Mouse (Mus musculus) midbrain, embryonic 12.5 days (tissue): ENCODE measurements around the gene Pofut1. TPM values are rescaled to one million over a fixed set of nuclear protein-coding genes. Genes with fewer than 3 reads are reported as not detected.
"Not testable (repeated sequence)": the region's sequence is repeated elsewhere in the genome, so short reads cannot be mapped to it uniquely, and the experiment has no call there.

Source experiments
- ATAC-seq: fragments of 200-750 bp; cut with Nextera tagmentation; 2 replicates; pipeline ENCODE4 v1.8.0; 2017; ENCODE audit warnings: low read depth, moderate TSS enrichment, moderate library complexity; ENCODE audit not compliant: low FRiP score
- H3K27ac ChIP-seq: fragments of 300-500 bp; sonication (generic); replicated peaks from 2 replicates; pipeline ENCODE4 v1.5.1; 2016; ENCODE audit warnings: mild to moderate bottlenecking
- H3K27me3 ChIP-seq: fragments of 300-500 bp; sonication (generic); 2 replicates; pipeline ENCODE4 v1.6.1; 2016; ENCODE audit warnings: mild to moderate bottlenecking
- H3K36me3 ChIP-seq: fragments of 300-500 bp; sonication (generic); 2 replicates; pipeline ENCODE4 v1.6.1; 2016
- H3K4me1 ChIP-seq: fragments of 300-500 bp; sonication (generic); 2 replicates; pipeline ENCODE4 v1.6.1; 2016
- H3K4me2 ChIP-seq: fragments of 300-500 bp; sonication (generic); replicated peaks from 2 replicates; pipeline ENCODE4 v1.6.1; 2016; ENCODE audit warnings: mild to moderate bottlenecking, moderate library complexity
- H3K4me3 ChIP-seq: fragments of 300-500 bp; sonication (generic); 2 replicates; pipeline ENCODE4 v1.5.1; 2016; ENCODE audit warnings: mild to moderate bottlenecking
- H3K9ac ChIP-seq: fragments of 300-500 bp; sonication (generic); replicated peaks from 2 replicates; pipeline ENCODE4 v1.6.1; 2016; ENCODE audit warnings: mild to moderate bottlenecking, moderate library complexity
- H3K9me3 ChIP-seq: fragments of 300-500 bp; sonication (generic); 2 replicates; pipeline ENCODE4 v1.6.1; 2016; ENCODE audit warnings: mild to moderate bottlenecking
- WGBS: fragments of 180-500 bp; shearing (Covaris S2); methylation state at CpG from one replicate; pipeline ENCODE4 v1.1.7; 2016; 5-methylcytosine and 5-hydroxymethylcytosine counted together
- polyA plus RNA-seq: library from polyadenylated mRNA; unstranded; fragments of >200 nt; fragmentation: Nextera tagmentation; extraction: Ambion mirVana; gene quantifications from 2 replicates; pipeline ENCODE4 v1.2.1, GENCODE M21; 2016

Gene Pofut1
- polyA plus RNA-seq, 1 experiment from 2014 or later, result 6.2 TPM

DNA sequence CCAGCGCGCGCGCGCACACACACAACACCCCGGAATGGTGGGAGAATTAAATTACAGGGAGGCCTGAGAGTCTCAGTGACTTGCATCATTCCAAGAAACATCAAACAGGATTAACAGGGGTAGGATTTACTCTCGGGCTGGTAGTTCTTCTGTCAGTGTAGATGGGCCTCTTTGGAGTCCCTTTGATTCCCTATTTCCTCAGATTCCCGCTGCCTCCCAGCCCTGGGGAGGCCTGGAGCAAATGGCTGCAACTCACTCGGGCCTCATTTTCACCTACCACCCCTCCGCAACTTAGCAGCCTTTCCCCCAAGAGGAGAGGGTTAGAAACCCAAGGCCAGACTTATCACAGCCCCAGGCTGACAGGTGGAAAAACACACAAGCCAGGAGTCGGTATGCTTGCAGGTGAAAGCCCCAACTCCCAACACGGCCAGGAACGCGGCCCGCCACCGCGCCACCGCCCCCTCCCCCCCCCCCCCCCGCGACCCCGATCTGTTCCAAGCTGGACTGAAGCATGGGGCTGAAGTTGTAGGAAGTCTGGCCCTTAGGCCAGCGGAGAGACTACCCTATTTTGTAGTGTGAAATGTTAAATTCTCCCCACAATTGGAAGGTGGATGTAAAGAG, 1.4 kb upstream of the Pofut1 start:
- Histone ChIP-seq H3K4me3 (peak overlapping the region; percentile 99), H3K36me3 (peaks cover 12% of the 10 kb centered on the region), H3K4me1 (peaks cover 37% of the 10 kb centered on the region), H3K9ac (peak overlapping the region; percentile 99), H3K9me3 (no peaks in the 10 kb centered on the region), H3K27me3 (no peaks in the 10 kb centered on the region), H3K27ac (peak overlapping the region; percentile 89), H3K4me2 (peak overlapping the region; percentile 98)
- under 1% methylated on average over 22 of the region's 22 CpGs for WGBS
- ATAC-seq, result no peak

- no peak; the same call in 1 of the 2 replicates for ATAC-seq
- 1% methylated on average over 17 of the region's 33 CpGs for WGBS
- Histone ChIP-seq H3K27ac (peak overlapping the region; percentile 89), H3K9me3 (no peaks in the 10 kb centered on the region), H3K36me3 (peaks cover 7% of the 10 kb centered on the region), H3K4me1 (peaks cover 37% of the 10 kb centered on the region), H3K4me3 (peak overlapping the region; percentile 99), H3K4me2 (peak overlapping the region; percentile 98), H3K27me3 (no peaks in the 10 kb centered on the region), H3K9ac (peak overlapping the region; percentile 99)
Observed at GRCm38 (mm10) chr2:153240701-153241235, 565 bp upstream of the Pofut1 start.

DNA sequence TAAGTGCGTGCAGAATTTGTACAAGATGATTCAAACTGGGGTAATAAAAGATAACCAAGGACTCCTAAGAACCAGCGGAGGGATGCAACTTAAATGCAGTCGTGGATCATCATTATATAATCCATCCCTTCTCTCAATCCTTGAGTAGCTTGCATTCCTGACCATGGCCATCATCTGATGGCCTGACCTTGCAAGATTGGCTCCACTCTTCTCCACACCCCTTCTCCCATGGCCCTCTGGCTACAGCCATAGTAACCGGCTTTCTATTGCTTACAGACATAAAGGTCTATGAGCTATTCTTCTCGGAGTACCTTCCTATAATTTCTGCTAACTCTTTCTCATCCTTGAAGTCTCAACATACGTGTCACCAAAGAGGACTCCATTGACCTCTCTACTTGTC, 823 bp downstream of the Pofut1 start:
- Histone ChIP-seq H3K4me2 (peak overlapping the region; percentile 98), H3K27me3 (no peaks in the 10 kb centered on the region), H3K27ac (no peak overlapping the region), H3K9me3 (no peaks in the 10 kb centered on the region), H3K4me3 (peak overlapping the region; percentile 99), H3K36me3 (peaks cover 3% of the 10 kb centered on the region; the same call in 1 of the 2 replicates), H3K4me1 (peaks cover 37% of the 10 kb centered on the region), H3K9ac (peak overlapping the region; percentile 99)
- 68% methylated on average over 6 of the region's 6 CpGs for WGBS
- no peak for ATAC-seq

DNA sequence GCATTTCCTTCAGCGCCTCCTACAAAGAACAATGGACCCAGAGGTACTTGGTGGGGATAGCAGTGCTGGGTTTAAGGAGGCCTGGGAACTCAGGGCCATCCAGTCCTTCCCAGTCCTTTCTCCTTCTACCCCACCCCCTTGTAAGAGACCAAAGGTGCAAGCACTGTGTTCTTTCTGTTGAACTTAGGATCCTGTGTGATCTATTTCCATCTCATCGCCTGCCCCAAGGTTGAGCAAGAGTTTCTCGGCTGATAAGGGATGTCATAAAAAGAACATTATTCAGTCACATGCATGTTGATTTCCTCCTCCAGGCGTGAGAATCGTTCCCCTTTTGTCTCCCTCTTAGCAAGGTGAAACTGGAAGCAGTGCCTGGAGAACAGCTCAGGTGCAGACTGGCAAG, 8.4 kb downstream of the Pofut1 start:
- peaks cover 54% of the 10 kb centered on the region for H3K36me3 ChIP-seq
- no peaks in the 10 kb centered on the region for H3K4me1 ChIP-seq

DNA sequence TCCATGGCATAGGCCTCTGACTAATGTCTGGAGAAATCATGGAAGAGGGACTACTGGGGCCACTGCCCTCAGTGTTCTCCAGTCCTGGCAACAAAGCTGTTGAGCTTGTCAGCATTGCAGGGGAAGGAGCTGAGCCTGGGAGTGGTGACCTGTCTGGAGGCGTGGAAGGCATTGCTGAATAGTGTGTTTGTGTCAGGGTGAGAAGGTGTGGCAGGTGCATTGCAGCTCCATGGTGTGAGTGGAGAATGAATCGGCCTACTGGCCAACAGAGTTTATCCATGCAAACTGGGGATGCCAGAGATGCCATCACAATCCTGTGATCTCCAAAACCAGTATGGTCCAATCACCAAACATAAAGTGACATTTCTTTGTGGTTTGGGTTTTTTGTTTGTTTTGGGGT, 15.3 kb downstream of the Pofut1 start:
- Histone ChIP-seq H3K4me2 (no peak overlapping the region), H3K4me1 (no peaks in the 10 kb centered on the region), H3K27ac (no peak overlapping the region), H3K9ac (no peak overlapping the region), H3K27me3 (no peaks in the 10 kb centered on the region), H3K4me3 (no peak overlapping the region), H3K9me3 (no peaks in the 10 kb centered on the region), H3K36me3 (peaks cover 37% of the 10 kb centered on the region)
- no peak for ATAC-seq
- WGBS, result 80% methylated on average over 2 of the region's 2 CpGs

More for the DNA sequence above, 8.4 kb downstream of the Pofut1 start:
- WGBS, result 91% methylated on average over 5 of the region's 5 CpGs
- Histone ChIP-seq H3K9me3 (no peaks in the 10 kb centered on the region), H3K9ac (no peak overlapping the region), H3K27me3 (no peaks in the 10 kb centered on the region), H3K27ac (no peak overlapping the region), H3K4me3 (no peak overlapping the region), H3K4me2 (no peak overlapping the region)
- ATAC-seq, result no peak

DNA sequence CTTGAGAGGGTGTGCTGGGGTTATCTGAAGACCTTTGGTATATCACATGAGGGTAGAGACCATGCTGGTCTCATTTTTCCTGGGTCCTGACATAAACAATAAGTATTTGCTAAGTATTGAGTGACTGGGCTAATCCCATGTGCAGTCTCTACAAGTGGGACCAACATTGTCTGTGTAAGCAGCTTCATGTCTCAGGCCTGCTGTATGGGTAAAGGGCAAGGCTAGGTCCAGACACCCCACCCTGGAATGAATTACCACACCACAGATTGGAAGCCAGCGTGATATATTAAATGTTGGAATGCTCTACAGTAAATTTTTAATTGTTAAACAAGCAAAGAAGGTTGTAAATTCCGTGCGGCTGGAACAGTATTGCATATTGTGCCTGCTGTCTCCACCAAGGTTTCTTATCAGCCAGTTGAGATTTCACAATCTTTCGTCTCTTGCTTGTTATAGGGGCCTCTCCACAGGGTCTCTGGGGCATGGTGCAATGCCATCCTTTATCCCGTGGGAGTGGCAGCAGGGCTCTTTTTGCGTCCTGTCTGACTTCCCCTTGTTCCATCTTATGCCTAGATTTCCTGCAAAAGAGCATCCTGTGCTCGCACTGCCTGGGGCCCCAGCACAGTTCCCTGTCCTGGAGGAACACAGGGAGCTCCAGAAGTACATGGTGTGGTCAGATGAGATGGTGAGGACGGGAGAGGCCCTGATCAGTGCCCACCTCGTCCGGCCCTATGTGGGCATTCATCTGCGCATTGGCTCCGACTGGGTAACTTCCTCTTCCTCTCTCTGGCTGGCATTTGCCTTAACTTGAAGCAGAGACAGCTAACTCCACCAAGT, 17.9 kb downstream of the Pofut1 start:
- Histone ChIP-seq H3K4me1 (no peaks in the 10 kb centered on the region), H3K36me3 (peaks cover 40% of the 10 kb centered on the region), H3K27me3 (no peaks in the 10 kb centered on the region), H3K9ac (no peak overlapping the region), H3K9me3 (no peaks in the 10 kb centered on the region), H3K27ac (no peak overlapping the region), H3K4me2 (no peak overlapping the region), H3K4me3 (no peak overlapping the region)
- WGBS, result 85% methylated on average over 12 of the region's 12 CpGs
- no peak for ATAC-seq

DNA sequence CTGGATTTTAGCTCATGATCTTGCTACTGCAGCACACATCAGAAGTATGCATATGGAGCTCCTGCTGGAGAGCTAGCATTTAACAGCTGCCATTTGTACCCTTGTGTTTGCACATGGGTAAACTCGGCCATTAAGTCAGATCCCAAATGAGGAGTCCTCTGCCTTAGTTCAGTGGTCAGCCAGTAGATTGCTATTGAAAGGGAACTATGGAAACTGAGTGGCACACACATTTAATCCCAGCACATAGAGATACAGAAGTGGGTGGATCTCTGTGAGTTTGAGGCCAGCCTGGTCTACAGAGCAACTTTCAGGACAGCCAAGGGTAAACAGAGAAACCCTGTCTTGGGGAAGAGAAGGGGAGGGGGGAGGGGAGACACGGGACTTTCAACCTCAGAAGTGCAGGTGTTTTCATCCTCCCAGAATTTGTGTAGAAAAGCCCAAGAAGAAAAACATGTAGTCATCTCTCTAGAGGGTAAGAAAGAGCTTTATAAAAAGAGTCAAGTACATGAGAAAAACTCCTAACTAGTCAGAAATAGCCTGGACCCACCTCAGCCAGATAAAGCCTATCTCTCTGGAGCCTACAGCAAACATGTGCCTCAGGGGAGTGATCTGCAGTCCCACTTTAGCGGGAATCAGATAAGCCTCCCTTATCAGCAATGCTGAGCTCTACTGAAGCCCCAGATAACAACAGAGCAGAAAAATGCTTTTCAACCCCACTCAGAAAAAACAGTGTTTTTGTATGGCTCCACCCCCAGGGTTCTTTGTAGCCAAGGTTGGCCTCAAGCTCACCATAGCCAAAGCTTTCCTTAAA, 18.7 kb downstream of the Pofut1 start:
- no peak overlapping the region for H3K9ac ChIP-seq
- peaks cover 47% of the 10 kb centered on the region for H3K36me3 ChIP-seq
- no peak overlapping the region for H3K4me2 ChIP-seq
- no peak overlapping the region for H3K27ac ChIP-seq
- WGBS, result 73% methylated on average over 3 of the region's 3 CpGs
- H3K4me1 ChIP-seq, result no peaks in the 10 kb centered on the region
- no peaks in the 10 kb centered on the region for H3K27me3 ChIP-seq
- ATAC-seq, result no peak
- H3K4me3 ChIP-seq, result no peak overlapping the region
- H3K9me3 ChIP-seq, result no peaks in the 10 kb centered on the region

GRCm38 (mm10) chr2:153263053-153263452, 21.7 kb downstream of the Pofut1 start:
- no peak for ATAC-seq
- Histone ChIP-seq H3K9ac (no peak overlapping the region), H3K9me3 (no peaks in the 10 kb centered on the region), H3K27ac (no peak overlapping the region), H3K36me3 (peaks cover 67% of the 10 kb centered on the region), H3K4me2 (no peak overlapping the region), H3K4me3 (no peak overlapping the region), H3K4me1 (no peaks in the 10 kb centered on the region), H3K27me3 (no peaks in the 10 kb centered on the region)
- WGBS, result 93% methylated on average over 7 of the region's 7 CpGs

DNA sequence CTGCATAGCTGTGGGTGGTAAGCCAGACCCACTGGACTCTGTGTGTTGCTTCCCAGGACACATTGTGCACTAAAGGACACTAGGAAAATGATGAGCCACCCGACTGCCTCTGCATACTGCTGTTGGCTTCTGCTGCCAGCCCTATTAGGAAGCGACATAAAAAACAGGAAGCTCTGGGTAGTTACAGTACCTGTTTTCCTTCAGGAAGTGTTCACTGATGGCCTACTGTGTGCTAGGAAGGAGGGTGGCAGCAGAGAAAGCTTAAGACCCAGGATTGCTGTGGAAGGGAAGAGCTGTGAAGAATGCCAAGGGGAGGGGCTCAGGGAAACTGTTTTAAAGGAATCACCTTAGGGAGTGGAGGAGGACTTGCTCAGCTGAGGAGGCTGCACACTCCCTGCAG, 26.0 kb downstream of the Pofut1 start:
- Histone ChIP-seq H3K27ac (no peak overlapping the region), H3K4me3 (no peak overlapping the region), H3K9ac (no peak overlapping the region), H3K4me1 (peaks cover 1% of the 10 kb centered on the region; the same call in 1 of the 2 replicates), H3K36me3 (peaks cover 47% of the 10 kb centered on the region), H3K4me2 (no peak overlapping the region), H3K27me3 (no peaks in the 10 kb centered on the region), H3K9me3 (no peaks in the 10 kb centered on the region)
- no peak for ATAC-seq
- 90% methylated on average over 2 of the region's 2 CpGs for WGBS

- not testable (repeated sequence) for H3K4me2 ChIP-seq, H3K27me3 ChIP-seq, H3K4me3 ChIP-seq, ATAC-seq, H3K9me3 ChIP-seq, H3K9ac ChIP-seq, H3K4me1 ChIP-seq
- Histone ChIP-seq H3K36me3 (peaks cover 18% of the 10 kb centered on the region), H3K27ac (peak overlapping the region; percentile 46; the same call in 1 of the 2 replicates)
- WGBS, result 67% methylated on average over 8 of the region's 8 CpGs
Observed at GRCm38 (mm10) chr2:153270231-153270915, 29.0 kb downstream of the Pofut1 start.

GRCm38 (mm10) chr2:153274200-153274918, 33.0 kb downstream of the Pofut1 start:
- not testable (repeated sequence) for H3K9me3 ChIP-seq, H3K27ac ChIP-seq, H3K27me3 ChIP-seq, H3K36me3 ChIP-seq, H3K4me1 ChIP-seq, H3K4me2 ChIP-seq, ATAC-seq, H3K4me3 ChIP-seq, H3K9ac ChIP-seq
- 63% methylated on average over 6 of the region's 6 CpGs for WGBS
